Mouse (Mus musculus): Measurements from ENCODE around the gene Grik5.

DNA sequence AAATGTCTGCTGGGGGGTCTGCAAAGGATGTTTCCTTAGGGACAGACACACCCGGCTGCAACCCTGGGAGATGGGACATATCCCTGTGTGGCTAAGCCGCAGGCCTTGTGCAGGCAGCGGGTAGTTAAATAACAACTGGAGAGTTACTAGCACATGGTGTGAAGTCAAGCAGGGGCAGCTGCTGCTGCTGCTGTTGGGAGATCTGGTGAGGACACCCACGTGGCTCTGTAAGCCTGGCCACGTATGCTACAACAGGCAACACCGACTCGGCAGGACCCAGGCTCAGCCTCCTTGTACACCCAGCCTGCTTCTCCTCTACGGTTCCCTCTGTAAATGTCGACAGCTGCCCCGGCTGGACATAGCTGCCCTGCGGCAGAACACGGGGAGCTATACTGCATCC is 30.2 kb downstream of the Grik5 start:
- TF ChIP-seq CTCF (IDR thresholded peaks at IDR 0.05; ENCODE audit: extremely low read depth, insufficient read length, insufficient replicate concordance, low read depth, low read length) (no peak), POLR2A (IDR thresholded peaks at IDR 0.05; ENCODE audit: low read depth, low read length) (no peak)

All from small intestine, adult 2 months (tissue).